Mouse (Mus musculus): Measurements from ENCODE around the gene Cntn5. TPM values are rescaled to one million over a fixed set of nuclear protein-coding genes. Genes with fewer than 3 reads are reported as not detected.

Gene Cntn5
- polyA plus RNA-seq, 1 experiment: not detected

DNA sequence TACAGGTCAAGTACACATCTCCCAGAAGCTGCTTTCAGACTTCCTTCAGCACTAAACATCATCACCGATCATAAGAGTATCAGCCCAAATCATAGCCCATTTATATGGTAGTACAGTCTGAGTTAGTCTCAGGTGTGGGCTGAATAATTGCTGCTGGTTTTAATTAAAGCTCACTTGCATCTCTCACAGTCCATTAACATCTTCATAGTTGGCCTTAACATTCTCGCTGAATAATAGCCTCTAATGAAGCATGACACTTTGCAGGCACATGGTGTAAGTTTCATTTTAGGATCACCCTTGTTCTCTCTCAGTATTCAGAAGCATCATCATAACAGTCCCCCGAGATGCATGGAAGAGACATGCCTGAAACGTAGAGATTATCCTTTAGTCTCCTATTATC lies 796.7 kb downstream of the Cntn5 start:
- no peaks in the 10 kb centered on the region for H3K79me3 ChIP-seq (ENCODE audit: low read depth)
- H3K79me2 ChIP-seq (ENCODE audit: control insufficient read depth, insufficient read depth): no peaks in the 10 kb centered on the region
- no peak overlapping the region for H3ac ChIP-seq (ENCODE audit: control insufficient read depth, insufficient read length, low read depth)
- no peaks in the 10 kb centered on the region for H3K36me3 ChIP-seq (ENCODE audit: control insufficient read depth, insufficient read depth)
- no peaks in the 10 kb centered on the region for H3K27me3 ChIP-seq (ENCODE audit: control insufficient read depth, insufficient read depth, insufficient read length)
- no peak overlapping the region for H3K4me3 ChIP-seq (ENCODE audit: insufficient read depth, poor library complexity, severe bottlenecking)
- no peak for TF ChIP-seq CEBPB (IDR thresholded peaks at IDR 0.05; ENCODE audit: low read depth)
- TF ChIP-seq USF1 (IDR thresholded peaks at IDR 0.05; ENCODE audit: low read depth): no peak
- TF ChIP-seq MYOD1 (IDR thresholded peaks at IDR 0.05; ENCODE audit: control insufficient read depth, insufficient read length, low read depth): no peak
- no peak for TF ChIP-seq MYOG (IDR thresholded peaks at IDR 0.05; ENCODE audit: control insufficient read depth, extremely low read depth, insufficient read length)
- no peak for TF ChIP-seq FOSL1 (IDR thresholded peaks at IDR 0.05; ENCODE audit: insufficient read depth, low read length, poor library complexity, severe bottlenecking)
- no peak for TF ChIP-seq MAX (IDR thresholded peaks at IDR 0.05)
- TF ChIP-seq CTCF (IDR thresholded peaks at IDR 0.05; ENCODE audit: control insufficient read depth, insufficient read depth, insufficient read length): no peak

DNA sequence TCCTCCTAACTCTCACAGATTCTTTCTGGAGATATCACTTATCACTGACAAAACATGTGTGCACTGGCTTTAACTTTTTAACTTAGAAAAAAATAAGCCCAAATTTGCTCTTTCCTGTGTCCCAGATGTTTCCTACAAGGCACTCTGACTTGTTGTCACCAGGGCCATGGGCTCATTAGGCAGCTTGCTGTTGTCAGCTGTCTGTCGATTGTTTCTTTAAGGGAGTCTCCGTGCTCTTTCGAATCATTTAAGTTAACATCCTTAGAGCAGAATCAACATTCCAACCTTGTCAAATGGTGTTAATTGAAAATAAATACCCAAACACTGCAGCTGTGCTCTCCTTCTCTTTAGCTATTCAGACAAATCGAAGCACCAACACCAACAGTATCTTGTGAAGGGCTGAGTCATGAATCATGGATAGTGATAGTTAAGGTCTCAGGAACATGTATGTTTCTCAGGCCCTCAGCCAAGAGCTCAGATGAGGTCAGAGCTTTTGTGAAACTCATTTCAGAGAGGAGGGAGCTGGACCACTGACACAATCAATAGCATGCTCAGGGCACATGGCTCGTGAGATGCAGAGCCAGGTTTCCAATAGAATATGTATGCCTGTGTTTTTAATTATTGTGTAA lies 802.6 kb downstream of the Cntn5 start:
- TF ChIP-seq CEBPB (IDR thresholded peaks at IDR 0.05; ENCODE audit: low read depth) (no peak), MYOD1 (IDR thresholded peaks at IDR 0.05; ENCODE audit: control insufficient read depth, insufficient read length, low read depth) (no peak), MAX (IDR thresholded peaks at IDR 0.05) (no peak), FOSL1 (IDR thresholded peaks at IDR 0.05; ENCODE audit: insufficient read depth, low read length, poor library complexity, severe bottlenecking) (no peak)
- Histone ChIP-seq H3K36me3 (ENCODE audit: control insufficient read depth, insufficient read depth) (no peaks in the 10 kb centered on the region), H3ac (ENCODE audit: control insufficient read depth, insufficient read length, low read depth) (no peak overlapping the region), H3K27me3 (ENCODE audit: control insufficient read depth, insufficient read depth, insufficient read length) (no peaks in the 10 kb centered on the region), H3K79me3 (ENCODE audit: low read depth) (no peaks in the 10 kb centered on the region), H3K4me3 (ENCODE audit: insufficient read depth, poor library complexity, severe bottlenecking) (no peak overlapping the region), H3K79me2 (ENCODE audit: control insufficient read depth, insufficient read depth) (no peaks in the 10 kb centered on the region)

DNA sequence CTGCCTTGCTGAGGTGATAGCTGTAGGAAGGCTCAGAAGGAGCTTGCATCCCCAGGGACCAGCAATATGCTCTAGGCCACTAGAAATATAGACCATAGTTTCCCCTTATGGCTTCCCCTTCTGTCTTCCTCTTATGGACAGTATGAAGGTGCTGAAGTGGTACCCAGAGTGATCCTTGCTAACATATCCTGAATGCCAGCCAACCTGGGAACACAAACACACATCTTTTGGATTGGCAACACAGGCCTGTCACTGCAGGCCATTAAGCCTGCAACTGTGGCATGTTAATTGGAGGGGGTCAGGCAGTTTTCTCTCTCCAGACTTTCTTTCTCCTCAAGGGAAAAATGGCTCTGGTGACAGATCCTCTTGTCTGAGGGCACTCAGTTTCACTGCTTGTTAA lies 828.3 kb downstream of the Cntn5 start:
- TF ChIP-seq CTCF (IDR thresholded peaks at IDR 0.05; ENCODE audit: control insufficient read depth, insufficient read depth, insufficient read length): no peak
- TF ChIP-seq FOSL1 (IDR thresholded peaks at IDR 0.05; ENCODE audit: insufficient read depth, low read length, poor library complexity, severe bottlenecking): no peak
- TF ChIP-seq MYOG (IDR thresholded peaks at IDR 0.05; ENCODE audit: control insufficient read depth, extremely low read depth, insufficient read length): no peak
- TF ChIP-seq CEBPB (IDR thresholded peaks at IDR 0.05; ENCODE audit: low read depth): no peak
- no peak for TF ChIP-seq MAX (IDR thresholded peaks at IDR 0.05)
- no peak for TF ChIP-seq MYOD1 (IDR thresholded peaks at IDR 0.05; ENCODE audit: control insufficient read depth, insufficient read length, low read depth)
- no peak for TF ChIP-seq USF1 (IDR thresholded peaks at IDR 0.05; ENCODE audit: low read depth)
- Histone ChIP-seq H3K27me3 (ENCODE audit: control insufficient read depth, insufficient read depth, insufficient read length) (no peaks in the 10 kb centered on the region), H3K79me2 (ENCODE audit: control insufficient read depth, insufficient read depth) (no peaks in the 10 kb centered on the region), H3K4me3 (ENCODE audit: insufficient read depth, poor library complexity, severe bottlenecking) (no peak overlapping the region), H3ac (ENCODE audit: control insufficient read depth, insufficient read length, low read depth) (no peak overlapping the region), H3K36me3 (ENCODE audit: control insufficient read depth, insufficient read depth) (no peaks in the 10 kb centered on the region), H3K79me3 (ENCODE audit: low read depth) (no peaks in the 10 kb centered on the region)

DNA sequence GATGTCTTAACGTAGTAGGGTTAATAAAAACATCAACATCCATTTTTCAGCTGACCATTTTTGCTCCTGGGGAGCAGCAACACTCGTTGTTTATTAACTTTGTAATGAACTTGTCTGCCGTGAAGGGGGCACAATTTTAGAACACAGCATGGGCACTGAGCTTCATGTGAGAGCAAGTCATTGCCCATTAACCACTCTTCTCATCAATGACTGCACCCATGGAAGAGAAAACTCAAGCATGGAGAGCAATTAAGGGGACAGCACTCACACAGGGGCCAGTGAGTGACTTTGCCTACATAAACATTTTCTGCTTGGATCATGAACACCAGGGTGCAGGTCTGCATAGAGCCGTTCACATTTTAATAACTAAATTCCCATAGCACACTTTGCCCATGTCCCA lies 831.2 kb downstream of the Cntn5 start:
- Histone ChIP-seq H3ac (ENCODE audit: control insufficient read depth, insufficient read length, low read depth) (no peak overlapping the region), H3K79me3 (ENCODE audit: low read depth) (no peaks in the 10 kb centered on the region), H3K27me3 (ENCODE audit: control insufficient read depth, insufficient read depth, insufficient read length) (no peaks in the 10 kb centered on the region), H3K79me2 (ENCODE audit: control insufficient read depth, insufficient read depth) (no peaks in the 10 kb centered on the region), H3K36me3 (ENCODE audit: control insufficient read depth, insufficient read depth) (no peaks in the 10 kb centered on the region), H3K4me3 (ENCODE audit: insufficient read depth, poor library complexity, severe bottlenecking) (no peak overlapping the region)
- TF ChIP-seq MYOG (IDR thresholded peaks at IDR 0.05; ENCODE audit: control insufficient read depth, extremely low read depth, insufficient read length): no peak

DNA sequence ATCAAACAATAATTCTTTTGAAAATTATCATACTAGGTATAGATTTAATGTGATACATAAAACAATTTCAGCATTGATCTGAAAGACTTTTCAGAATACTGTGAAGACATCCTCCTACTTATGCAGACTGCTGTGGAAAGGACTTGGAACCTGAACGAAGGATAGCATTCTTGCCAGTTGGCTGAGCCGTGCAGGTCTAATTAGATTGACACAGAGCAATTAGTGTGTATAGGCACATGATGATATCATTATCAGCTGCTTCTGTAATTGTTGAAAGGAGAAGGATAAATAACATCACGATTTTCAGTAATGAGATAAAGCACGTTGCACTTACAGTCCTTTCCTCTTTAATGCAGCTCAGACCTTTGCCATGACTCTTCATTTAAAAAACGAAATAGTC lies 831.7 kb downstream of the Cntn5 start:
- H3K4me3 ChIP-seq (ENCODE audit: insufficient read depth, poor library complexity, severe bottlenecking): no peak overlapping the region
- no peaks in the 10 kb centered on the region for H3K36me3 ChIP-seq (ENCODE audit: control insufficient read depth, insufficient read depth)
- H3ac ChIP-seq (ENCODE audit: control insufficient read depth, insufficient read length, low read depth): no peak overlapping the region
- H3K79me2 ChIP-seq (ENCODE audit: control insufficient read depth, insufficient read depth): no peaks in the 10 kb centered on the region
- no peaks in the 10 kb centered on the region for H3K79me3 ChIP-seq (ENCODE audit: low read depth)
- no peak for TF ChIP-seq FOSL1 (IDR thresholded peaks at IDR 0.05; ENCODE audit: insufficient read depth, low read length, poor library complexity, severe bottlenecking)
- TF ChIP-seq CTCF (IDR thresholded peaks at IDR 0.05; ENCODE audit: control insufficient read depth, insufficient read depth, insufficient read length): no peak
- TF ChIP-seq USF1 (IDR thresholded peaks at IDR 0.05; ENCODE audit: low read depth): no peak
- TF ChIP-seq MYOG (IDR thresholded peaks at IDR 0.05; ENCODE audit: control insufficient read depth, extremely low read depth, insufficient read length): no peak
- no peak for TF ChIP-seq MYOD1 (IDR thresholded peaks at IDR 0.05; ENCODE audit: control insufficient read depth, insufficient read length, low read depth)
- TF ChIP-seq MAX (IDR thresholded peaks at IDR 0.05): no peak
- no peak for TF ChIP-seq CEBPB (IDR thresholded peaks at IDR 0.05; ENCODE audit: low read depth)
- H3K27me3 ChIP-seq (ENCODE audit: control insufficient read depth, insufficient read depth, insufficient read length): no peaks in the 10 kb centered on the region

DNA sequence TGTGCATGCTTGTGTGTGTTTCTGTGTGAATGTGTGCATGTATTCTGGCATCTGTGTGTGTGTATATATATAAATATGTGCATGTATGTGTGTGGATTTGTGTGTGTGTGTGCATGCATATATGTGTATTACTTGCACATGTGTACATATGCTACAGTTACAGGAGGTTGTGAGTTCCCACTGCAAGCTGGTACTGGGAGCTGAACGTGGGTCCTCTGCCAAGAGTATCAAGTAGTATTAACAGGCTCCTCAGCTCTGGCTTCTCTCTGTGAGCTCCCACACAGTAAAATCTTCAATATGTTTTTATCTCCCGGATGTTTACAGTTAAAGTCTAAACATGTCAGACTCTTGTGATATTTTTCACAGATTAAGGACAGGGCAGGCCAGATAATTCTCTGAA lies 833.3 kb downstream of the Cntn5 start:
- no peaks in the 10 kb centered on the region for H3K79me2 ChIP-seq (ENCODE audit: control insufficient read depth, insufficient read depth)
- no peak overlapping the region for H3K4me3 ChIP-seq (ENCODE audit: insufficient read depth, poor library complexity, severe bottlenecking)
- H3ac ChIP-seq (ENCODE audit: control insufficient read depth, insufficient read length, low read depth): no peak overlapping the region
- H3K36me3 ChIP-seq (ENCODE audit: control insufficient read depth, insufficient read depth): no peaks in the 10 kb centered on the region
- no peaks in the 10 kb centered on the region for H3K79me3 ChIP-seq (ENCODE audit: low read depth)
- no peaks in the 10 kb centered on the region for H3K27me3 ChIP-seq (ENCODE audit: control insufficient read depth, insufficient read depth, insufficient read length)
- TF ChIP-seq USF1 (IDR thresholded peaks at IDR 0.05; ENCODE audit: low read depth) (no peak), FOSL1 (IDR thresholded peaks at IDR 0.05; ENCODE audit: insufficient read depth, low read length, poor library complexity, severe bottlenecking) (no peak), MYOG (IDR thresholded peaks at IDR 0.05; ENCODE audit: control insufficient read depth, extremely low read depth, insufficient read length) (no peak)

Data from C2C12 (cell line).